Mouse (Mus musculus) kidney, adult 2 months (tissue): ENCODE measurements around the gene Cacng5.

Experiments used
- CTCF ChIP-seq: fragments of 200-500 bp; conservative IDR thresholded peaks from 2 replicates; pipeline ENCODE4 v1.5.1; 2011; ENCODE audit warnings: low read depth, mild to moderate bottlenecking, control low read depth, low read length, moderate library complexity, mixed read lengths; ENCODE audit not compliant: insufficient read depth, insufficient read length
- POLR2A ChIP-seq: fragments of 200-500 bp; IDR thresholded peaks from one replicate; pipeline ENCODE4 v1.6.1; 2011; ENCODE audit warnings: low read depth, low read length, control low read depth

- TF ChIP-seq POLR2A = no peak
- TF ChIP-seq CTCF = no peak
These were observed 5.1 kb upstream of the Cacng5 start for GRCm38 (mm10) chr11:107919852-107920508.
